Mouse (Mus musculus) ES-CJ7 (cell line): ENCODE measurements around the gene Maco1.

Experiments
- DNase-seq: peaks from one replicate; pipeline ENCODE4 v3.0.0; 2011; ENCODE audit warnings: low read depth, low spot score

Maco1 gene

DNA sequence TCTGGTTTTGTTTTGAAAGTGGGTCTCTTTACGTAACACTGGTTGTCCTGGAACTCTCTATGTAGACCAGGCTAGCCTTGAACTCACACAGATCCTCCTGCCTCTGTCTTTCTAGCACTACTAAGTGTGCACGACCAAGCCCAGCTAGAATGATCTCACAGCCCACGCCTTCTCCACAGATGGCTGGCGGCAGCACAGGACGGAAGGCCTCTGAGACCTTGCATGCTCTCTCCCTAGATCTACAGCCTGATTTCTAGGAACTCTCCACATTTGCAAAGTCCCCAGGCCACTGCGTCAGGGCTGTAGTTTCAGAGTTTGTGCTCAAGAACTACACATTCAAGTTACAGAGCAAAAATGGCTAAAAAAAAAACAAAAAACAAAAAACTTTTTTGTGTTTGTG is 79.0 kb downstream of the Maco1 start:
- DNase-seq = no peak

DNA sequence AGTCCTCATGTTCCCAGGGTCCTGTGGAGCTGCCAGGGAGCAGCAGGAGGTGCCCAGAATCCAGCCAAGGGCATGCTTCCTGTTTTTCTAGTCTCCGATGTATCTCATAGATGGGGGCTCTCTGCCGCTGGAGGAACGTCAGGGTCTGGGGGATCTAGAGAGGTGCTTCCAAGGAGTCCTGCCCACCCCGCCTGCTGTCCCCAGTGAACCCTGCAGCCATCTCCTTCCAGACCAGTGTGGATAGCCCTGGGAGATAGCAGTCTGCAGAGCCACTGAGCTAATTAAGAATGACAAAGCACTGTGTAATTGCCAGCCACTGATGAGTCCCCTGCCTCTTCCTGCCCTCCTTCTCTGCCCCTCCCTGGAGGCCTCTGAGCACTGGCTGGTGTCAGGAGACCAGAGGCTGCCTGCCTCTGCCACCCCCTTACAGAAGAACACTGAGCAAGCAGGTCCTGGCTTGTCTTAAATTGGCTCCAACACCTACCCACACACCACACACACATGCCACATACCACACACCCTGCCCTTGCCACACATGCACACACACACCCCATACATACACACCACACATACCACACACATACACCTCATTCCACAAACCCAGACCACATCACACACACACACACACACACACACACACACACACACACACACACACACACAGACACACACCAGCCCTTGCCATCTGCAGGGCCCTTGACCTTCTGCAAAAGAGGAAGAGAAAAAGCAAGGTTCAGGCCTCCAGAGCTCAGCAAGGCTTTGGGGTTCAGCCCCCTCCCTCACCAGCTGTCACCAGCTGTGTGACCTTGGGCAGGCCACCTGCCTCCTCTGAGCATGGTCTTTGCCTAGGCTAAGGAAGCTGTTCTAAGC is 80.1 kb downstream of the Maco1 start:
- DNase-seq = no peak

DNA sequence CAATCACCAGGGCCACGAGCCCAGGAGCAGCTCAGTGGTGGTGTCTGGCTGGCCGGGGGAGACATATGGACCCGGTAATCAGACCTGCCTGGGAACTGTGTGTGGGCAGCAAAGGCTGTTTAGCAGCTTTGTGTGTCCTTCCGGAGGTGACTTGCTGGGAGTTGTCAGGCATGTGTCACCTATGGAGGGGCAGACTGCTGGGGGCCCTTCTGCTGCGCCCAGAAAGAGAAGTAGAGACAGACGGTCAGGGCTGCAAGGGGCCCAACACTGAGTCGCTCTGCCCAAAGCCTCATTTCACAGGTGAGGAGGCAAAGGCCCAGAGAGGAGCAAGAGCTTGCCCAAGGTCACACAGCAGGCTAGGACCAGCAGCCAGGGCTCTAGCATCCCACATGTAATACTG is 83.3 kb downstream of the Maco1 start:
- DNase-seq = no peak

DNA sequence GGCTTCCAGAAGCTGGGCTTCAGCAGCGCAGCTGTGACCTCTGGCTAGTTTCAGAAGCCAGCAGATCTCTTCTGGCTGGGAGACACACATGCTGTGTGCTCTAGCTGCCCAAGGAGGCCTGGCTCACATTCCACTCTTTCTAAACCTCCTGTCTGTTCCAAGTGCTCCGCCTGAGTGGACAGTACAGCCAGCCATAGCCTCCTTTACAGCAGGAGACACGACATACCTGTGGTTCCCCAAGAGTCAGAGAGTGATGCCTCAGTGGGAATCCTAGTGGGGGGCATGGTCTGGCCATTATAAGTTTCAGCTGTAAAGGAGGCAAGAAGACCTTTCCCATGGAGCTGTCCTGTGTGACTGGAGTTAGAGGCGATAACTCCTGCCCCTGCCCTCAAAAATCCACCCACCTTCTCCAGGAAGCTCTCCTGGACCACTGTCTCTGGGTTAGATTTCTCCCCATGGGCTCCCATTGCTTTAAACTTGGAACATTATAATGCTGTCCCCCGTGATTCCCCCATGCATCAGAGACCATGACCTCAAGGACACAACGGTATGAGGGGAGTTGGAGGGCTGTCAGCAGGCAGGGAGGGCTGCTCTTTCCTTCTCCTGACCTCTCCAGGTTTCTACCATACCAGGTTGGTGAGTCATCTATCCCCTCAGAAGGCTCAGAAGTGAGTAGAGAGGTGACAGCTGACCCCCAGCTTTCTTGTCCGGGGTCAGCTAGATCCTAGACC is 83.9 kb downstream of the Maco1 start:
- DNase-seq = no peak

DNA sequence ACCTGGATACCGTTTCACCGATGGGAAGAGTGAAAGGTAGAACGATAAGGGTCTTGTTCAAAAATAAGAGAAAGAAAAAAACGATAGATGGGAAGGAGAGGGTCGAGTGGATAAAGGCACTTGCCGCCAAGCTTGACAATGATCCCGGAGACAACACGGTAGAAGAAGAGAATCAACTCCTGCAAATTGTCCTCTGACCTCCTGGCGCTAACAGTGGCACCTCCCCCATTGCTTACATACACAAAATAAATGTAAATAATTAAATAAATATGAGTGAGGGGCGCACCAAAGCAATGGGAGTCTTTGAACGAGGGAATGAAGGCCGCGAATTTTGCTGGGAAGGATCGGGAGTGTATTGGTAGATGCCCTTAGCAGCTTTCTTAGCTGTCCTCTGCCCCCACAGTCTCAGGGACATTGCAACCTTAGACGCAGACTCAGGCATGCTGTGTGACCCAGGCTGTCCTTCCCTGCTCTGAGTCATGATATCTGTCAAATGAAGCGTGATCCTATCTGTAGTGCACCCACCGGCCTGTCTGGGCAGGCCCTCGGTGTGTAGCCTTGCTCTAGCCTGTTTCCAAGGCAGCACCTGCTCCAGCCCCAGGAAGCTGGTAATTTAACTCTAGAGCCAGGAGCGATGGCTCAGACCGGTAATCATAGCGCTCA is 84.8 kb downstream of the Maco1 start:
- DNase-seq = no peak

DNA sequence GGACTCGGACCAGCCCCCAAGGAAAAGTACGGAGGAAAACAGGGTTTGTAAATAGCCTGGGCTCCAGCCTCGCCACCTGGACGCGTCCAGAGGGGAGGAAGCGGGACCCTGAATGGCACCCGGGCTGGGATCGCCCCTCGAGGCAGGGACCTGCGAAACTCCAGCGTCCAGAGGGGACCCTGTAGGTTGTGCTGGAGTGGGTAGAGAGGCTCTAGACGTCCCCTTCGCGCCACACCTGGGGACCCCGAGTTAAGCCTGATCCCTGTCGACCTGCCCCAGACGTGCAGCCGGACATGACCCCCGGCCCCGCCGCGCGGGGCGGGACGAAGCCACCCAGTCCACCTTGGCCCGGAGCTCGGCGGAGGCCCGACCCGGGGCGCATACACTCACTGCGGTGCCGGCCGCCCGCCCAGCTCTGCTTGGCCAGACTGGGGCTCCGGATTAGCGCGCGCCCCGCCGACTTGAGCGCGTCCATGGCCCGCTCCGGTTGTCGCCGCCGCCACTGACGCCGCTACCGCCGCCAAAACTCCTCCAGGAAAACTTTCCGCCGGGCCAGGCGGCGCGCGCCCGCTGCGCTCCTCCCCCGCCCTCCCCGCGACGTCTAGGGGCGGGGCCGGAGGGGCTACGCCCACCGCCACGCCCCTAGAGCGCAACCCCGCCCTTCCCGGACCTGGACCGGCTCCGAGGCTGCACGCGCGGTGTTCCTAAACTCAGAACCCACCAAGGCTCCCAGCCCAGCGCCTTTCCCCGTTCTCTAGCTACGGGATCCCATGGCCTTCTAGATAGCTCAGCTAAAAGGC is 85.5 kb downstream of the Maco1 start, which contains the start of gene Ldlrap1:
Ldlrap1 (minus strand) TSS at position 599 of the 800 bp plus-strand sequence.
- DNase-seq = peak; percentile 63

DNA sequence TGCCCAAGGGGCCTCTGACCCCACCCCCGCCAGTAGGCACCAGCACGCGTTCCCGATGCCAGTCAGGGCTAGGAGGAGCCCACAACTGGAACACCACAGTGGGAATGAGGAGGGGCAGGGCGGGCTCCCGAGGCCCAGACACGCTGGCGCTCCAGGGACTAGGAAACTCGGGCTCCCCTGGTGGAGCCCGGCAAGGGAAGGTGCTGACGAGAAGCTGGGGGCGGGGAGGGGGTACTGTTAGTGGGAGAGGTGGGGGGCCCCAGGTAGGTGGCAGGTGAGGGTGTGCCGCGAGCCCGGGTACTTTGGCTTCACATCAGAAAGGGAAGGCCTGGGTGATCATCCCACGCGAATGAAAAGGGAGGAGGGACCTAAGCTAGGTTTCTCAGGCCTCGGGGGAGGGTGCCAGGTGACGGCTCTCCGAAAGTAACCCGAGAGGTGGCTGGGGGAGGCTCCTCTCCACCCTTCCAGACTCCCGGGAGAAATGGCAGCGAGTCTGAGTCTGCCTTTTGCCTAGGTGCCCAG is 86.2 kb downstream of the Maco1 start:
- DNase-seq = peak; percentile 39

DNA sequence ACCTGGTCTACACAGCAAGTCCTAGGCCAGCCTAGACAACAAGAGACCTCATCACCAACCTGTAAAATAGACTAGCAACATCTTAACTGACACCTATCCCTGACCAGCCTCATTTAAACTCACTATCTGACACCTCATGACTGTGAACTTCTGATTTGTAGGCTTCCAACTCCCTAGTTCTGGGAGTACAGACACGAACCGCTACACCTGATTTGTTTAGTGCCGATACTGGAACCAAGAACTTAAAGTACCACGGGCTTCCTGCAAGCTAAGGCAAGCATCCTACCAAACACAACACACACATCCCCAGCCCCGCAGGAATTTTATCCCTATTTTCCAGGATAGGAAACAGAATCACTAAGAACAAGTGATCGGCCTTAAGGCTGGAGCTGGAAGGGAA is 86.9 kb downstream of the Maco1 start:
- DNase-seq = no peak

DNA sequence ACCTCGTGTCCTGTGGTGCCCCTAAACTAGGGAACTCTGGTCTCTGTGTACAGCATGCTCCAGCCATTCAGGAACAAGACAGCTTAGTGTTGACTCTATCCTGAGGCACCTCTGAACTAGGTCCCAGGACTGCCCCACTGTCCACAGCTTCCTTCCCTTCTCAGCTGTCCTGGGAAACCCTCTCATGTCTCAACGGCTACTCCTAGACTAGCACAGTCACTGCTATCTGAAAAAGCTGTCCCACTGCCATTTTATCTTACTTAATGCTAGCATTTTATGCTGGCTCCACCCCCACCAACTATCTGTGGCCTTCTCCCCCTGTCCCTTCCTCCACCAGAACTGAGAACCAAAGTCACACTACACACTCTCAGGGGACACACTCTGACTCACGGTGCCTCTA is 88.8 kb downstream of the Maco1 start:
- no peak for DNase-seq

DNA sequence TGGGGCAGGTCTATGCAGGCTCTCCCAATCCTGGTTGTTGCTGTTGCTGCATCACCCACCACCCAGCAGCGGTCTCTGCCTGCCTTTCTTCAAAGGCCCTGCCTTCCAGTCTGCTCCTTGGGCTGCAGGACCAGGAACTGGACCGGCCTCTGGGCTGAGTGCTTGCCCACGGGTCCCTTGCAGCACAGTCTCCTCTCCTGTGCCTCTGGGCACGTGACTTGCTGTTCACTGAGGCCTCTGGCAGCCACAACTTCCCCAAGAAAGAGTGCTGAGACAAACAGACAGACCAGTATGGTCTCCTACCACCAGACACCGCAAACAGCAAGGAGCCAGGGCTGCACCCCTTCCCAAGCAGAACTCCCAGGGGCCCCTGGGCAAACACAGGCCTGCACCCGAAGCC is 90.8 kb downstream of the Maco1 start:
- DNase-seq = no peak

DNA sequence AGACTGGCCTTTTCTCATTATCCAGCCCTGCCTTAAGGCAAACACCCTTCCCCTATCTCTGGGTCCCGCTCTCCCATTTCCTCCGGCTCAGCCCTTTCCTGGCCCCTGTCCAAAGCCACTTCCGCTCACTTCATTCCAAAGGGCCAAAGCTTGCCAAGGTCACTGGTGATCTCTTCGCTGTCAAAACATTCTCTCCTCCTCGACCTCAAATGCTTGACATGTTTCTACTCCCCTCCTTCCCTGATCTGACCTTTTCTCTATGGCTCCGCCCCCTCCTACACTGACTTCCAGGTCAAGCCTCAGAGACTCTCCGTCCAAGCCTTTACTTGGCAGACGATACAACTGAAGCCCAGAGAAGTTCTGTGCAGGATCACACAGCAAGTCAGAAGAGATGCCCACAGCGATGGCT is 92.3 kb downstream of the Maco1 start:
- DNase-seq = peak; percentile 56

DNA sequence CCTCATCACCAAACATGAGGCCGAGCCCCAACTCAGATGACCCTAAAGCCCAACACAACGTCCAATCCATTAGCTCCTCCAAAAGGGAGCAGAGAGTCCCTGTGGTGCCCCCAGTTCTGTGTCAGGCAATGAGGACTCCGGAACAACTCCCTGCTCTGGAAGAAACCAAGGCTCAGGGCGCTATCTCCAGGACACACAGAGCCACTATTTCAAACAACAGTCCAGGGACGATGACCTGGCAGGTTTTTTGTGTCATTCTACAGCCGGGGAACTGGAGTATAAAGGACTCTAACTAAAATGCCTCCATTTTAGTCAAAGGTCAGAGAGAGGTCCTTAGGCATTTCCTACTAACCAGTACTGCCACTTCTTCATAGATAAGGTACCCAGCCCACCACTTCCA is 92.9 kb downstream of the Maco1 start:
- no peak for DNase-seq

DNA sequence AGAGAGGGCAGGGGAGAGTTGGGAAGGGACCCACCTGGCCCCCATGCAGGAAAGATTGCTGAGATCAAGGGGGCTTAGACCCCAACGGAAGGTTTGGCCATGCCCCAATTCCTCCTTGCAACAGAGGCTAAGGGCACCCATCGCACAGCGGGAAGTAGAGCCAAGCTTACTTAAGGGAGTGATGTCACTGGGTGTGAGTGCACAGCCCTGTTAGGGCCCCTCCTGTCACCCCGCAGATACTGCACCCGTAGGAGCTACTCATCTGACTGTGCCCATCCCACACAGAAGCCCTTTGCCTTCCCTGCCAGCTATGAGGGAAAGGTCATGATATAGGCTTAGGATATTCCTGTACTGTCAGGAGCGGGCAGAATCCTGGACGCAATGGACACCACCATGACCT is 93.6 kb downstream of the Maco1 start:
- no peak for DNase-seq

DNA sequence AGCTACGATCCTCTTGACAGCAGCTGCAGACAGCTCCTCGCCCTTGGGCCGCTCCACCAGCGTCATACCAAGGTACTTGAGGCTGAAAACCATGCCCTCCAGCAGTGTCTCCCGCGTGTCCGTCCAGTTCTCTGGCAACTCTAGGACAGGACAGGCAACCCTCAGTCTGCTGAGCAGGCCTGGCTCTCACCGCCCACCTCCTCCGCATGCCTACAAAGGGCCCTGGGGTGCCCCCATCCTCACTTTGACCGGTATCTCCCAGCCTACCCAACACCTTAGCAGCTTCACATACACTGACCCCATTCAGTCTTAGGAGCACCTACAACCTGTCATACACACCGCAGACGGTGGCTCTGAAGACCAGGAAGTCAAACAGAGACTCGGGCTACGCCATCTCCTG is 94.2 kb downstream of the Maco1 start:
- DNase-seq = no peak

DNA sequence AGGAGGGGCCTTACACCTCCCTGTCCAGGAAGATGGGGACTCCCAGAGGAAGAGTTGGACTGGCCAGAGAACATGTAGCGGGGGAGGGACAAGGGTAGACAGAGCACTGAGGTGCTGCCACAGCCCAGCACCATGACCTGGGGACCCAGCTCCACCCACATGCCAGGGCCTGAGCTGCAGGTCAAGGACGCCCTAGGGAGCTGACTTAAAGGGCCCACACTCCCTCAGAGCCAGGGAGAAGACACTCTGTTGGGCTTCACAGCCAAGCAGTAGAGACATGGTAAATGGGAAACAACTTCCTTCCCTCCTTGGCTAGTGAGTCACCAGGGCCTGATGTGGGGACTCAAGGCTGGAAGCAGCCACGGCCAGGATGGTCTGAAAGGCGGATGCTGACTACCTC is 94.8 kb downstream of the Maco1 start:
- DNase-seq = no peak

DNA sequence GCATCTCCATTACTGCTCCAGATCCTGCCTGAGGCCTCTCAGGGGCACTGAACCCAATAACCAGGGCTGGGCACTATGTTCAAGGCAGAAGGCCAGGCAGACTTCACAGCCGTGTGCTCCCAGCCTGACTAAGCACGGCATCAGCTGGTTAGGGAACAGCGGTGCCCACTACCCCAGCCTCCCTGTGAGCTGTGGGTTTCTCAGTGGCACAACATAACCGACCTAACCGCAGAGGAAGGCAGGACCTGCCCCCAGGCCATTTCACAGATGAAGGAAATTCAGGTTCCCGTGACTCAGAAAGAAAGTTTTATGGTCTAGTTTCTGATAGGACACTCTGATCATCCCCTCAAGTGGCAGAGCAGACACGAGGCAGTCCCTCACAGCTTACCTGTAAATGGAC is 96.2 kb downstream of the Maco1 start:
- DNase-seq = no peak

DNA sequence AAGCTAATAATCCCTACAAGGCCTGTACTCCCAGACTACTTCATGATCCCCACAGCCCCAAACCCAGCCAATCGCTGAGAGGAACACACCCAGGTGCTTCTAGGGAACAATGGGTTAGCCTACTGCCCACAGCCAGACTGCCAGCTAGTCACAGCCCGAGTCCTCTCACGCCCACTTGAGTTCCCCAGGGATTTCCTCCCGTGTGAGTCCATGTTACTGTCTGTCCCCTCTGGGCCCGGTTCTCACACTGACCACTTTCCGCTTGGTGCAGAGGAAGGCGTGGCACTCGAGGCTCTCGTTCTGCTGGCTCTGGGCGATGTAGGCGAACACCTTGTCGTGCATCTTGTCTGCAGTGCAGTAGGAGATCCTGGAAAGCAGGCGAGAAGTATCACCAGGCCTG is 98.2 kb downstream of the Maco1 start:
- DNase-seq = no peak

DNA sequence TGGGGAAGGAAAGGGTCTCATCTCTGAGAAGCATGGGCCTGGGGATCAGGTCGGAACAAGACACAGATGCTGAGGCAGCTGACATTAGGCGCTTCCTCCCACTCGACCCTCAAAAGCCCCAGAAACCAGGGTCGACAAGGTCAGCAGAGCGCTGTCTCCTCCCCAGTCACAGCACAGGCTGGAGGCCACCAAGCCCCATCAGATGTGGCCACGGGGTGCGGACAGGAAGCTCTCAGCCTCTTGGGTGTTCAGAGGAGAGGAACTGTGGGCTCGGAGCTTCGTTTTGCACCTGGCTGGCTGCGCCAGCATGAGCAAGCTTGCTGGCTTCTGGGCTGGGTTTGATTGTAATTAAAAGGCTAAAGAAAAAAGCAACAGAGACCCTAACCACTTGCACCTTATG is 98.8 kb downstream of the Maco1 start:
- no peak for DNase-seq

DNA sequence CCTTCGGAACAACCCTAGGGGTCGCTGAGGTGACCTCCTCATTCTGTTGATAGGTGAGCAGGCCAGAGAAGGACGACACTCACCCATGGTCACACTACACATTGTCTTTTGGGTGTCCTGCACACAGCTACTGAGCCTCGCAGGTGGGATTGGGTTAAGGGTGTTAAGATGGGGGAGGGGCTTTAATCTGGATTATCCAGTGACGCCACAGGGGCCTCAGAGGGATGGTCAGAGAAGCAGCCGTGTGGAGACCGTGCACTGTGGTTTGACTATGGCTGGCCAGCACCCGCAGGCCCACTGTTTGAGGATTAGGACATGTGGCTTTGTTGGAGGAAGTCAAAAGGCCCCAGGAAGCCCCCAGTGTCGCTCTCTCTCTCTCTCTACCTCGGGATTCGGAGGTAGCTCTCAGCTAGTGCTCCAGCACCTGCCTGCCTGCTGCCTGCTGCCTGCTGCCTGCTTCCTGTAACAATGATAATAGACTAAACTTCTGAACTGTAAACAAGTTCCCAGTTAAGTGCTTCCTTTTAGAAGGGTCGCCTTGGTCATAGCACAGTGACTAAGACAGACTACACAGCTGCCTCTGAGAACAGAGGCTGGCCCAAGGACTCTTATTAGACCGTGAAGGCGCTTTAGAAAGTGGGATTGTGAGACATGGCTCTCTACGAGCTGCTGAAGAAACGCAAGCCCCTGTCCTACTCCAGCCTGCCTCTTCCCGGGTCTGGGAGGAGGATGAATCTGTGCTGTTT is 99.5 kb downstream of the Maco1 start:
- DNase-seq = no peak

DNA sequence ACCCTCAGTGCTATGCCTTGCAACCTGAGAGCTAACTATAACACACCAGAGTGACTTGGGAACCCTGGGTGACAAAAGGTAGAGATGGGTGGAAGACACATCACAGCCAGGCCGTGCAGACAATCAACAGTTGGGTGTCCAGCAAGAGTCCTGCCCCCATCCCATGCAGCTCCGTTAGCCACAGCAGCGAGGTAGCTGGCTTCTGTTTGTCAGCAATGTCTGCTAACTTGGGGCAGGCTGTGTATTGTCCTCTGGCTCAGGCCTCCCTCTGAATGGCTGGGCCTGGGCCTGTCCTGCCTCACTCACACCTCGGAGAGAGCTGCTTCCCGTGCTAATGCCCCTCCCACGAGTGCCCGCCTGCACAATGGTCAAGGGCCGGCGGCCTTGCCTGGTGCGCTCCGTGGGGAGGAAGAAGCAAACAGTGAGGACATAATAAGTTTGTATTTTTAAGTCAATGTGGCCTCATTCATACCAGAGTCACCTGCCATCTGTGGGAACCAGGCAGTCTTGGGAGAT is 100.2 kb downstream of the Maco1 start:
- no peak for DNase-seq
